Mouse (Mus musculus) midbrain, embryonic 15.5 days (tissue): Measurements from ENCODE around the gene Xpnpep3. TPM values are rescaled to one million over a fixed set of nuclear protein-coding genes. Genes with fewer than 3 reads are reported as not detected.
"Not testable (repeated sequence)": the region's sequence is repeated elsewhere in the genome, so short reads cannot be mapped to it uniquely, and the experiment has no call there.

Experiments used
- ATAC-seq: fragments of 200-750 bp; cut with Nextera tagmentation; replicated peaks from 2 replicates; pipeline ENCODE4 v1.8.0; 2017; ENCODE audit warnings: moderate TSS enrichment
- H3K27ac ChIP-seq: fragments of 300-500 bp; sonication (generic); 2 replicates; pipeline ENCODE4 v1.5.1; 2015; ENCODE audit warnings: mild to moderate bottlenecking, inconsistent platforms
- H3K27me3 ChIP-seq: fragments of 300-500 bp; sonication (generic); replicated peaks from 2 replicates; pipeline ENCODE4 v1.6.1; 2015; ENCODE audit warnings: inconsistent platforms
- H3K36me3 ChIP-seq: fragments of 300-500 bp; sonication (generic); replicated peaks from 2 replicates; pipeline ENCODE4 v1.6.1; 2015; ENCODE audit warnings: inconsistent platforms
- H3K4me1 ChIP-seq: fragments of 300-500 bp; sonication (generic); 2 replicates; pipeline ENCODE4 v1.6.1; 2015; ENCODE audit warnings: inconsistent platforms
- H3K4me2 ChIP-seq: fragments of 300-500 bp; sonication (generic); 2 replicates; pipeline ENCODE4 v1.6.1; 2015; ENCODE audit warnings: inconsistent platforms, mild to moderate bottlenecking, moderate library complexity
- H3K4me3 ChIP-seq: fragments of 300-500 bp; sonication (generic); 2 replicates; pipeline ENCODE4 v1.5.1; 2015; ENCODE audit warnings: mild to moderate bottlenecking, inconsistent platforms
- H3K9ac ChIP-seq: fragments of 300-500 bp; sonication (generic); 2 replicates; pipeline ENCODE4 v1.6.1; 2015; ENCODE audit warnings: mild to moderate bottlenecking, inconsistent platforms
- H3K9me3 ChIP-seq: fragments of 300-500 bp; sonication (generic); 2 replicates; pipeline ENCODE4 v1.6.1; 2016; ENCODE audit warnings: inconsistent platforms
- WGBS: fragments of 180-500 bp; shearing (Covaris S2); methylation state at CpG from one replicate; pipeline ENCODE4 v1.1.7; 2015; ENCODE audit warnings: mixed read lengths; 5-methylcytosine and 5-hydroxymethylcytosine counted together
- polyA plus RNA-seq: library from polyadenylated mRNA; unstranded; fragments of >200 nt; fragmentation: Nextera tagmentation; extraction: Ambion mirVana; gene quantifications from 2 replicates; pipeline ENCODE4 v1.2.1, GENCODE M21; 2015

The Xpnpep3 gene
- polyA plus RNA-seq, 1 experiment from 2014 or later = 9.5 TPM

DNA sequence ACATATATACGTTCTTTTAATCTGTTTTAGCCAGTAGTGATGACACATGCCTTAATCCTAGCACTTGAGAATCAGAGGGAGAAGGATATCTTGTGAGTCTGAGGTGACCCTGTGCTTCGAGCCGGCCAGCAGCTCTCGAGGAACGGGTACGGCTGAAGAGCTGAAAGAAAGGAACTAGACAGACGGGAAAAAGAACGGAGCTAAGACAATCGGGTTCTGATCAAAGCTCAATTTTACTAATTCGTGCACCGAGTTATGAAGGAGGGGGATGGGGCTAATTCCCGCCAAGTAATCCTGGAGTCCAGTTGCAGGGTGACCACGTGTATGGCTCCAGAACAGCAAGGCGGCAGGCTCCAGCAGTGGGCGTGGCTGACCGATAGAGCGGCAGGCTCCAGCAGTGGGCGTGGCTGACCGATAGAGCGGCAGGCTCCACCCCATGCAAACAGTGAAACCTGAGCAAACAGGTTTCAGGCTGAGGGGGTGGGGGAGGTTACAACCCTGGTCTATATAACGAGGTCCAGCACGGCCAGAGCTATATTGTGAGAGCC lies 16.9 kb downstream of the Xpnpep3 start:
- H3K4me1 ChIP-seq, H3K9me3 ChIP-seq, H3K27ac ChIP-seq, H3K27me3 ChIP-seq, H3K9ac ChIP-seq, ATAC-seq, H3K36me3 ChIP-seq: not testable (repeated sequence)
- Histone ChIP-seq H3K4me3 (peak overlapping the region; percentile 15), H3K4me2 (peak overlapping the region; percentile 43)
- 8% methylated on average over 22 of the region's 22 CpGs for WGBS

DNA sequence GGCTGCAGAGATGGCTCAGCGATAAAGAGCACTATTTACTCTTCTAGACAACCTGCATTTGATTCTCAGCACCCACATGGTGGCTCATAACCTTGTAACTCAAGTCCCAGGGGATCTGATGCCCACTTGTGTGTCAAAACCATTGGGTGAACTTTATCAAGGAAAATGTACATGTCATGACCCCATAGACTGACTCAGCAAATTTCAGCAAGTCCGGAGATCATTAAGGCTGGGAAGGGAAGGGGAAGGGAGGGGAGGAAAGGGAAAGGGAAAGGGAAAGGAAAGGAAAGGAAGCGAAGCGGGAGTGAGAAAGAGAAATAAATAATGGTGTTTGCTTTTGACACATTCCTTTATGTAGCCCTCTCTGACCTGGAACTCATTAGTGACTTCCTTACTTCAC lies 18.1 kb downstream of the Xpnpep3 start:
- Histone ChIP-seq H3K9ac (no peak overlapping the region), H3K4me2 (no peak overlapping the region), H3K27ac (no peak overlapping the region), H3K9me3 (no peaks in the 10 kb centered on the region), H3K27me3 (no peaks in the 10 kb centered on the region), H3K4me1 (no peaks in the 10 kb centered on the region), H3K36me3 (no peaks in the 10 kb centered on the region), H3K4me3 (no peak overlapping the region)
- ATAC-seq = no peak
- 89% methylated on average over 4 of the region's 4 CpGs for WGBS

DNA sequence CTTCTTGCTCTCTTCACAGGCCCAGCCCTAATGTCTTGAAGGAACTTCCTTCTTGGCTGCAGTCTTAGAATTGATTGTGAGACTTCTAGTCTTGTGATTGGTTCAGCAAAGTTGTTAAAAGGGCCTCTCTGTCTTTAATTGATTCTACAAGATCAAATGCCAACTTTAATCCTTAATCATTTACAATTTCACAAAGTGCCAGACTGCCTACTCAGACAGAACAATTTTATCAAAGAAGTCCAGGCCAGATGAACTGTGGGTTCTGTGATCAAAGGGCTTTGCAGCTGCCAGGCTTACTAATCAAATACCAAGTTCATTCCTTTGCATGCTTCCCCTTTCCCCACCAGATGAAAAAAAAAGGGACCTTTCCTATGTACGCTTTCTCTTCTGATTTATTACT lies 21.5 kb downstream of the Xpnpep3 start:
- Histone ChIP-seq H3K27ac (no peak overlapping the region), H3K4me1 (no peaks in the 10 kb centered on the region), H3K4me3 (no peak overlapping the region), H3K27me3 (no peaks in the 10 kb centered on the region), H3K9ac (no peak overlapping the region), H3K36me3 (no peaks in the 10 kb centered on the region), H3K9me3 (no peaks in the 10 kb centered on the region), H3K4me2 (no peak overlapping the region)
- no peak for ATAC-seq
- WGBS = 71% methylated on average over 1 of the region's 1 CpGs

DNA sequence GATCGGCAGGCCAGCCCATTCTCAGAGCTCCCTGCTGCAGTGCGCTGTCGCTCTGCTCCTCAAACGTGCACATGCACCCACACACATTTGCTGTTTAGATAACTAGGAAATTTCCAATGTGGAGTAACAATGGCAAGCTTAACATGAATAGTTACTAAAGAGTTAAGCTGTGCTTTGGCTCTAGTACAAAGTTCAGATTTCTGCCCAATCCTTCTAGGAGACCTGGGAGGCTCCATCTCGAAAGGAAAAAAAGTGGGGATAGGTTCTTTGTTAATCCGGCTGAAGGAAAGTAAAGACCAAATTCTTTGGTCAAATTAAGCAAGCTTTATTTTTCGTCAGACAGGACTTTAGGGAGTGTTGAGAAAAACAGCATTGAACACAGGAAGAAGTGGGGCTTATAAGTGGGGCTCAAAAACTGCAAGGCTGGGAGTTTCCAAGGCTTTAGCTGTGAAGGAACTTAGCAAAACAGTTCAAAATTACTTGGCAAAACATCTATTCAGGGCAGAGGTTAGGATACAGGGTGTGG lies 22.3 kb downstream of the Xpnpep3 start:
- H3K4me2 ChIP-seq = no peak overlapping the region
- H3K36me3 ChIP-seq = no peaks in the 10 kb centered on the region
- no peak overlapping the region for H3K9ac ChIP-seq
- H3K4me1 ChIP-seq = no peaks in the 10 kb centered on the region
- 61% methylated on average over 7 of the region's 7 CpGs for WGBS
- H3K4me3 ChIP-seq = no peak overlapping the region
- H3K27ac ChIP-seq = no peak overlapping the region
- H3K27me3 ChIP-seq = no peaks in the 10 kb centered on the region
- no peak for ATAC-seq
- H3K9me3 ChIP-seq = no peaks in the 10 kb centered on the region

DNA sequence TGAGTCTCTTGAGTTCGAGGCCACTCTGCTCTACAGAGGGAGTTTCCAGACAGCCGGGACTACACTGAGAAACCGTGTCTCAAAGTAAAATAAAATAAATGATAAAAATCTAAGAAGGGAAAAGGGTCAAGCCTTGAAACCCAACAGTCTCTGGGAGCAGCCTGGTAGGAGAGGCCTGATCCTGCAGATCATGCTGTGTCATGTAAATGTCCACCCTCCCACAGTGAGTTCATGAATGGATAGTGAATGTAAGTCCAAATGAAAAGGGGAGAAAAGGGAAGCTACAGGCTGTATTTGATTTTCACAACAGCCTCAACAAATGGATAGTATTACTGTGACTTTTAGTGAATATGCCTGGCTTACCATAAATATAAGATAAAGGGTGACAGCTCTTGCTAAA lies 25.4 kb downstream of the Xpnpep3 start:
- no peak for ATAC-seq
- Histone ChIP-seq H3K9me3 (no peaks in the 10 kb centered on the region), H3K4me1 (no peaks in the 10 kb centered on the region), H3K4me2 (no peak overlapping the region), H3K9ac (no peak overlapping the region), H3K4me3 (no peak overlapping the region), H3K27me3 (no peaks in the 10 kb centered on the region), H3K27ac (no peak overlapping the region), H3K36me3 (no peaks in the 10 kb centered on the region; the same call in 1 of the 2 replicates)
- WGBS = 84% methylated on average over 3 of the region's 3 CpGs

DNA sequence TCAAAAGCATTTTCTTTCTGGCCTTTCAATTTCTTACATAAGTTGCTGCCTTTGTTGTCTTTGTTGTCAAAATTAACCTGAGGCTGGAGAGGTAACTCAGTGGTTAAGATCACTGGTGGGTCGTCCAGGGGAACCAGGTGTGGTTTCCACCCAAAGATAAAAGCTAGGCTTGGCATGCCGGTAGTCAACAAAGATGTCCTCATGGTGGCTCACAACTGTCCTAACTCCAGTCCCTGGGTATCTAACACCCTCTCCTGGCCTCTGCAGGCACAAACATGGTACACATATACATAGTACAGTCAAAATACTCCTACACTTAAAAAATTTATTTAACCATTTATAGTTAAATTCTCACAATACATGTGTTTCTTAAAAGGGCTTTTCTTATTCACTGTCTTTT lies 28.0 kb downstream of the Xpnpep3 start:
- no peak overlapping the region for H3K27ac ChIP-seq
- H3K9ac ChIP-seq = no peak overlapping the region
- no peaks in the 10 kb centered on the region for H3K4me1 ChIP-seq
- no peak overlapping the region for H3K4me3 ChIP-seq
- ATAC-seq = no peak
- no peaks in the 10 kb centered on the region; the same call in 1 of the 2 replicates for H3K36me3 ChIP-seq
- H3K9me3 ChIP-seq = no peaks in the 10 kb centered on the region
- 94% methylated on average over 2 of the region's 2 CpGs for WGBS
- no peaks in the 10 kb centered on the region for H3K27me3 ChIP-seq
- H3K4me2 ChIP-seq = no peak overlapping the region

DNA sequence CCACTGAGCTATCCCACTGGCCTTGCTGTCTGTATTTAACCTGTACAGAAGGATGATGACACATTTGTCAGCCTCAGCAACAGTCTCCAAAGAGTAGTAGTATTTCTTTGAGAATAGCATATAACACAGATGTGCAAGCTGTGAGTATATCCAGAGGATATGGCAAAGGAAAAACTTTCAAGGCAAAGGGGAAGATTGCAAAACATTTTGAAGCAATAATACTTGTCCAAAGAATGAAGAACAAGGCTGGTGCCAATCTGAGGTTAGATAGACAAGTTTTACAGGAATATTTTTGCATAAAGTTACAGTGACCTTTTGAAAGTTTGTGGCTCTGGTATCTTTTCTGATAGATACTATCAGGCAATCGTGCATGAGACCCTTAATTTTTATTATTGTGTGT lies 31.3 kb downstream of the Xpnpep3 start:
- Histone ChIP-seq H3K4me3 (no peak overlapping the region), H3K27me3 (no peaks in the 10 kb centered on the region), H3K9ac (no peak overlapping the region), H3K36me3 (no peaks in the 10 kb centered on the region; the same call in 1 of the 2 replicates), H3K27ac (no peak overlapping the region), H3K4me2 (no peak overlapping the region), H3K9me3 (no peaks in the 10 kb centered on the region), H3K4me1 (no peaks in the 10 kb centered on the region)
- no peak for ATAC-seq
- 90% methylated on average over 1 of the region's 1 CpGs for WGBS

DNA sequence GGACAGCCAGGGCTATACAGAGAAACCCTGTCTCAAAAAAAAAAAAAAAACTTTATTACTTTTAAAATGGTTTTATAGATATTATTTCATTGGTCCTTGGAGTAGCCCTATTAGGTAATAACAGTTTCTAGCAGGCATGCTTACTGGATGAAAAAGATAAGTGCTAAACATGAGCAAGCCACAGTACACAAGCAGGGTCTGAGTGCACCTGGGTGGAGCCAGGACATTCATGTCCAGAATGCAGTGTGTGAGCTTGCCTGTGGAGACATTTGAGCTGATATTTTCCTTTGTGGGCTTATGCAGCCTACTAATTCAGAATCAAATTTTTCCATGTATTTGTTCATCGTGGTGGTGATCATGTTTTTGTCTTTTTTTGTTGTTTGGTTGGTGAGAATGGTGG lies 38.4 kb downstream of the Xpnpep3 start:
- Histone ChIP-seq H3K9ac (no peak overlapping the region), H3K27ac (no peak overlapping the region), H3K27me3 (no peaks in the 10 kb centered on the region), H3K4me3 (no peak overlapping the region), H3K4me1 (no peaks in the 10 kb centered on the region), H3K9me3 (no peaks in the 10 kb centered on the region), H3K36me3 (no peaks in the 10 kb centered on the region; the same call in 1 of the 2 replicates), H3K4me2 (no peak overlapping the region)
- no peak for ATAC-seq
- WGBS = 90% methylated on average over 1 of the region's 1 CpGs

- H3K9ac ChIP-seq = no peak overlapping the region
- H3K4me2 ChIP-seq = no peak overlapping the region
- no peak for ATAC-seq
- H3K27ac ChIP-seq = no peak overlapping the region
- no peaks in the 10 kb centered on the region; the same call in 1 of the 2 replicates for H3K36me3 ChIP-seq
- no peaks in the 10 kb centered on the region for H3K9me3 ChIP-seq
- no peak overlapping the region for H3K4me3 ChIP-seq
- no peaks in the 10 kb centered on the region for H3K4me1 ChIP-seq
- H3K27me3 ChIP-seq = no peaks in the 10 kb centered on the region
These were observed 39.3 kb downstream of the Xpnpep3 start for GRCm38 (mm10) chr15:81439236-81439635.

- Histone ChIP-seq H3K4me1 (no peaks in the 10 kb centered on the region; the same call in 1 of the 2 replicates), H3K27me3 (no peaks in the 10 kb centered on the region), H3K4me3 (no peak overlapping the region), H3K9ac (no peak overlapping the region), H3K9me3 (no peaks in the 10 kb centered on the region), H3K36me3 (peaks cover 3% of the 10 kb centered on the region; the same call in 1 of the 2 replicates), H3K4me2 (no peak overlapping the region), H3K27ac (peak overlapping the region; percentile 43; the same call in 1 of the 2 replicates)
- no peak for ATAC-seq
- WGBS = 50% methylated on average over 3 of the region's 3 CpGs
These were observed 48.5 kb downstream of the Xpnpep3 start for GRCm38 (mm10) chr15:81448463-81448862.

- H3K4me1 ChIP-seq = no peaks in the 10 kb centered on the region
- no peak overlapping the region for H3K27ac ChIP-seq
- H3K4me2 ChIP-seq = no peak overlapping the region
- no peaks in the 10 kb centered on the region for H3K9me3 ChIP-seq
- H3K36me3 ChIP-seq = no peaks in the 10 kb centered on the region
- WGBS = 86% methylated on average over 7 of the region's 7 CpGs
- no peaks in the 10 kb centered on the region for H3K27me3 ChIP-seq
- no peak overlapping the region for H3K4me3 ChIP-seq
- ATAC-seq = no peak
- no peak overlapping the region for H3K9ac ChIP-seq
These were observed 61.6 kb downstream of the Xpnpep3 start for GRCm38 (mm10) chr15:81461523-81461922.

DNA sequence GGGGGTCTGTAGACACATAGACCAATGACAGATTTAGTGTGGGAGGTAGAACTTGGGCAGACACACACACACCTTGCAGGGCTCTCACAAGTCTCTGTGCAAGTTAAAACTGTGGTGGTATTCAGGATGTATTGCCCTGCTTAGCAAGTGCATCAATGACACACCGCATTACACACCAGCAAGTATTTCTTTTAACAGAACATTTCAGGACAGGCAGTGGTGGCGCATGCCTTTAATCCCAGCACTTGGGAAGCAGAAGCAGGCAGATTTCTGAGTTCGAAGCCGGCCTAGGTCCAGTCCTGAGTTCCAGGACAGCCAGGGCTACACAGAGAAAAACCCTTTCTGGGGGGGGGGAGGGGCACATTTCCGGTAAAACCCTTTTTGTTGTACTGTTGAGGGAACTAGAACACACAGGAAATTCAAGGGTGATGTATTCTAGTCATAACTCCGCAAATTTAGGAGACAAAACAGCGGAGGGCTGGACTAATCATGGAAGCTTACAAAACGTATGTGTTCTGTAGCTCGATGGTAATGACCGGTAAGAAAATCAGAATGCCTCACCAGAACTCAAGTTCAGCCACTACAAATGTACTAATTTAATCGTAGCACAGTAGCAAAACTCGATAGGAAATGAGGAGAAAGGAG lies 65.2 kb downstream of the Xpnpep3 start:
- H3K4me3 ChIP-seq = peak overlapping the region; percentile 74
- H3K4me1 ChIP-seq = peaks cover 12% of the 10 kb centered on the region
- H3K27me3 ChIP-seq = no peaks in the 10 kb centered on the region
- H3K27ac ChIP-seq = peak overlapping the region; percentile 93
- ATAC-seq = no peak
- no peaks in the 10 kb centered on the region for H3K9me3 ChIP-seq
- 76% methylated on average over 12 of the region's 12 CpGs for WGBS
- H3K36me3 ChIP-seq = peaks cover 4% of the 10 kb centered on the region; the same call in 1 of the 2 replicates
- peak overlapping the region; percentile 66 for H3K9ac ChIP-seq
- H3K4me2 ChIP-seq = peak overlapping the region; percentile 61
